In the genomic region with DNA sequence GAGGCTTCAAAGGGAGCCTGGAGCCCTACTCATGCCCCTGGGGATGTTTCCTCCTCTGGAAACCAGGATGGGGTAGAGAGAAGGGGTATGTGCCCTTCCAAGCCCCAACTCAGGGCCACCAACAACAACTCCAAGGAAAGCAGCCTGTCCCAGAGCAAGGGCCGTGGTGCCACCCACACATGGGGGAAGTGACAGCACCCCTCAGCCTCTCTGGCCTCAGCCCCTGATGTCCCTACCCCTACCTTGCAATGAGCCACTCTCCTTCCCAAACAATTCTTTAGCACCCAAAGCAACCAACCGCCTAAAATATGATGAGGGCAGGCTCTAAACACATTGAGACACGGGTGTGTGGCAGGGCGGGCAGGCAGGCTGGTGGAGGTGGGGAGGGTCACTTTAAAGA, we compare ENCODE assay signal across 10 mouse cellular contexts. TPM values are rescaled to one million over a fixed set of nuclear protein-coding genes. Genes with fewer than 3 reads are reported as not detected.
DNase-seq lines count a peak whose midpoint lies in the region; ATAC-seq and TF ChIP-seq lines count a peak whose summit lies in the region.
"Had no signal": no experiment of that assay in that cellular context is flagged by ENCODE, and none has a peak within 500 bp of the region (broad histone marks: within the 10 kb centered on the region; RNA-seq: fewer than 3 reads in every experiment).

No protein-coding gene starts in this region.

- no peaks in the 10 kb centered on the region for H3K9me3 ChIP-seq in kidney, embryonic 14.5 days (ENCODE audit: control insufficient read depth, low read length)
- H3K9me3 ChIP-seq in hindbrain, embryonic 15.5 days = no peaks in the 10 kb centered on the region
- no peaks in the 10 kb centered on the region for H3K9me3 ChIP-seq in midbrain, embryonic 16.5 days (replicated peaks; ENCODE audit: control insufficient read depth, low read length, poor library complexity, severe bottlenecking)
- H3K9me3 ChIP-seq: megakaryocyte, embryonic 14.5 days had no signal

- H3K4me2 ChIP-seq in kidney, embryonic 14.5 days (replicated peaks; ENCODE audit: low read depth, low read length) = peak overlapping the region; percentile 91
- H3K4me2 ChIP-seq in hindbrain, embryonic 15.5 days = peak overlapping the region; percentile 73
- peak overlapping the region; percentile 84 for H3K4me2 ChIP-seq in midbrain, embryonic 16.5 days (ENCODE audit: low read length)

- peak overlapping the region; percentile 56 for H3K9ac ChIP-seq in kidney, embryonic 14.5 days (ENCODE audit: low read depth, low read length)
- H3K9ac ChIP-seq in hindbrain, embryonic 15.5 days = peak overlapping the region; percentile 73
- H3K9ac ChIP-seq in midbrain, embryonic 16.5 days (ENCODE audit: low read depth, low read length) = peak overlapping the region; percentile 88

- peak overlapping the region; percentile 48 for H3K4me3 ChIP-seq in kidney, embryonic 14.5 days (ENCODE audit: low read length)
- peak overlapping the region; percentile 49 for H3K4me3 ChIP-seq in embryonic fibroblast, embryonic 13.5 days (ENCODE audit: insufficient read depth, low read length)
- H3K4me3 ChIP-seq in hindbrain, embryonic 15.5 days = peak overlapping the region; percentile 68
- peak overlapping the region; percentile 72 for H3K4me3 ChIP-seq in midbrain, embryonic 16.5 days (ENCODE audit: low read depth, low read length)

- H3K4me1 ChIP-seq in kidney, embryonic 14.5 days (ENCODE audit: control insufficient read depth, insufficient read depth, low read length) = peaks cover 20% of the 10 kb centered on the region; the same call in 1 of the 2 replicates
- H3K4me1 ChIP-seq in embryonic fibroblast, embryonic 13.5 days (ENCODE audit: control insufficient read depth, insufficient read depth, low read length) = peaks cover 1% of the 10 kb centered on the region; the same call in 1 of the 2 replicates
- peaks cover 51% of the 10 kb centered on the region for H3K4me1 ChIP-seq in hindbrain, embryonic 15.5 days (replicated peaks)
- peaks cover 25% of the 10 kb centered on the region for H3K4me1 ChIP-seq in midbrain, embryonic 16.5 days (ENCODE audit: control insufficient read depth, insufficient read depth, low read length)

- ATAC-seq in kidney, embryonic 14.5 days (ENCODE audit: low FRiP score, low TSS enrichment) = no peak
- no peak for ATAC-seq in hindbrain, embryonic 15.5 days (ENCODE audit: low FRiP score, low read depth)
- no peak; the same call in 1 of the 2 replicates for ATAC-seq in midbrain, embryonic 16.5 days
- ATAC-seq in megakaryocyte progenitor cell, adult 5-6 weeks (replicated peaks; ENCODE audit: poor library complexity) = no peak

- WGBS in kidney, embryonic 14.5 days = 33% methylated on average over 4 of the region's 4 CpGs
- WGBS in hindbrain, embryonic 15.5 days = 12% methylated on average over 4 of the region's 4 CpGs
- 11% methylated on average over 4 of the region's 4 CpGs for WGBS in midbrain, embryonic 16.5 days

- TF ChIP-seq CTCF in embryonic fibroblast, embryonic 13.5 days (IDR thresholded peaks at IDR 0.05; ENCODE audit: borderline replicate concordance, insufficient read depth, low read length) = no peak

- DNase-seq in kidney, adult 8-10 months = no peak
- no peak for DNase-seq in ovary, adult 18-20 months (ENCODE audit: low spot score)
- DNase-seq in right cerebral cortex, postnatal 36 days (ENCODE audit: low spot score in 2 of 2) = no peak
- DNase-seq: kidney, adult 9 months had no signal

- H3K27ac ChIP-seq in kidney, embryonic 14.5 days (ENCODE audit: low read depth, low read length) = no peak overlapping the region
- H3K27ac ChIP-seq in embryonic fibroblast, embryonic 13.5 days (ENCODE audit: insufficient read depth, low read length) = no peak overlapping the region
- peak overlapping the region; percentile 82 for H3K27ac ChIP-seq in hindbrain, embryonic 15.5 days (replicated peaks)
- H3K27ac ChIP-seq in midbrain, embryonic 16.5 days (ENCODE audit: low read length) = peak overlapping the region; percentile 85

- H3K27me3 ChIP-seq in kidney, embryonic 14.5 days (ENCODE audit: control insufficient read depth, insufficient read depth, low read length) = no peaks in the 10 kb centered on the region
- peaks cover 12% of the 10 kb centered on the region; the same call in 1 of the 2 replicates for H3K27me3 ChIP-seq in hindbrain, embryonic 15.5 days
- H3K27me3 ChIP-seq in midbrain, embryonic 16.5 days (ENCODE audit: control insufficient read depth, insufficient read depth, low read depth, low read length) = peaks cover 7% of the 10 kb centered on the region

- H3K36me3 ChIP-seq in kidney, embryonic 14.5 days (ENCODE audit: control insufficient read depth, insufficient read depth, low read length) = peaks cover 24% of the 10 kb centered on the region
- peaks cover 17% of the 10 kb centered on the region for H3K36me3 ChIP-seq in hindbrain, embryonic 15.5 days
- peaks cover 18% of the 10 kb centered on the region for H3K36me3 ChIP-seq in midbrain, embryonic 16.5 days (ENCODE audit: control insufficient read depth, insufficient read depth, low read length)

- no peak for TF ChIP-seq POLR2A in embryonic fibroblast, embryonic 13.5 days (IDR thresholded peaks at IDR 0.05; ENCODE audit: low read depth, low read length)

RNA-seq across cellular contexts. Expression of a gene that starts 6.1 kb away (rescaled TPM):
- 14.6 and 20.6 TPM in 2 replicates for polyA plus RNA-seq in kidney, embryonic 14.5 days (2014; fragmentation: Nextera tagmentation; extraction: Ambion mirVana)
- polyA plus RNA-seq in embryonic fibroblast, embryonic 13.5 days (2011; ENCODE audit: insufficient read length, low read depth, missing spikeins) = 8.7 and 9.3 TPM in 2 replicates
- polyA plus RNA-seq in hindbrain, embryonic 15.5 days (2015; fragmentation: Nextera tagmentation; extraction: Ambion mirVana) = 84.1 and 88.9 TPM in 2 replicates
- polyA plus RNA-seq in midbrain, embryonic 16.5 days (2015; fragmentation: Nextera tagmentation; extraction: Ambion mirVana) = 96.2 and 112 TPM in 2 replicates
- total RNA-seq in megakaryocyte progenitor cell, adult 5-6 weeks (2015) = 0.49 TPM in 1 of 2 replicates, not detected in the other
- 0.14 and 0.37 TPM in 2 replicates for total RNA-seq in megakaryocyte progenitor cell, adult 5-6 weeks (2017)

RNA-seq across cellular contexts. Expression of a gene that starts 12.8 kb away (rescaled TPM):
- 183 and 185 TPM in 2 replicates for polyA plus RNA-seq in kidney, embryonic 14.5 days (2014; fragmentation: Nextera tagmentation; extraction: Ambion mirVana)
- polyA plus RNA-seq in embryonic fibroblast, embryonic 13.5 days (2011; ENCODE audit: insufficient read length, low read depth, missing spikeins) = 84.6 and 92.0 TPM in 2 replicates
- 111 TPM in 2 replicates for polyA plus RNA-seq in hindbrain, embryonic 15.5 days (2015; fragmentation: Nextera tagmentation; extraction: Ambion mirVana)
- 111 and 112 TPM in 2 replicates for polyA plus RNA-seq in midbrain, embryonic 16.5 days (2015; fragmentation: Nextera tagmentation; extraction: Ambion mirVana)
- 64.3 and 66.4 TPM in 2 replicates for total RNA-seq in megakaryocyte progenitor cell, adult 5-6 weeks (2015)
- total RNA-seq in megakaryocyte progenitor cell, adult 5-6 weeks (2017) = 55.2 and 65.0 TPM in 2 replicates

RNA-seq across cellular contexts. Expression of a gene that starts 31.8 kb away (rescaled TPM):
- polyA plus RNA-seq in kidney, embryonic 14.5 days (2014; fragmentation: Nextera tagmentation; extraction: Ambion mirVana) = 101 and 102 TPM in 2 replicates
- polyA plus RNA-seq in embryonic fibroblast, embryonic 13.5 days (2011; ENCODE audit: insufficient read length, low read depth, missing spikeins) = 27.6 and 35.3 TPM in 2 replicates
- polyA plus RNA-seq in hindbrain, embryonic 15.5 days (2015; fragmentation: Nextera tagmentation; extraction: Ambion mirVana) = 194 and 197 TPM in 2 replicates
- 188 and 194 TPM in 2 replicates for polyA plus RNA-seq in midbrain, embryonic 16.5 days (2015; fragmentation: Nextera tagmentation; extraction: Ambion mirVana)
- total RNA-seq in megakaryocyte progenitor cell, adult 5-6 weeks (2015) = 29.3 and 34.5 TPM in 2 replicates
- total RNA-seq in megakaryocyte progenitor cell, adult 5-6 weeks (2017) = 49.1 and 58.0 TPM in 2 replicates

RNA-seq across cellular contexts. Expression of a gene that starts 31.9 kb away (rescaled TPM):
- polyA plus RNA-seq in kidney, embryonic 14.5 days (2014; fragmentation: Nextera tagmentation; extraction: Ambion mirVana) = 59.8 and 71.9 TPM in 2 replicates
- 46.5 and 48.9 TPM in 2 replicates for polyA plus RNA-seq in embryonic fibroblast, embryonic 13.5 days (2011; ENCODE audit: insufficient read length, low read depth, missing spikeins)
- 57.6 and 59.6 TPM in 2 replicates for polyA plus RNA-seq in hindbrain, embryonic 15.5 days (2015; fragmentation: Nextera tagmentation; extraction: Ambion mirVana)
- polyA plus RNA-seq in midbrain, embryonic 16.5 days (2015; fragmentation: Nextera tagmentation; extraction: Ambion mirVana) = 53.5 and 61.2 TPM in 2 replicates
- 30.4 and 36.1 TPM in 2 replicates for total RNA-seq in megakaryocyte progenitor cell, adult 5-6 weeks (2015)
- 54.2 and 57.8 TPM in 2 replicates for total RNA-seq in megakaryocyte progenitor cell, adult 5-6 weeks (2017)

RNA-seq across cellular contexts. Expression of a gene that starts 47.9 kb away (rescaled TPM):
- 24.2 and 29.4 TPM in 2 replicates for polyA plus RNA-seq in kidney, embryonic 14.5 days (2014; fragmentation: Nextera tagmentation; extraction: Ambion mirVana)
- polyA plus RNA-seq in embryonic fibroblast, embryonic 13.5 days (2011; ENCODE audit: insufficient read length, low read depth, missing spikeins) = 39.2 and 43.7 TPM in 2 replicates
- 6.6 and 7.6 TPM in 2 replicates for polyA plus RNA-seq in hindbrain, embryonic 15.5 days (2015; fragmentation: Nextera tagmentation; extraction: Ambion mirVana)
- polyA plus RNA-seq in midbrain, embryonic 16.5 days (2015; fragmentation: Nextera tagmentation; extraction: Ambion mirVana) = 3.4 and 3.8 TPM in 2 replicates
- 0.25 and 0.32 TPM in 2 replicates for total RNA-seq in megakaryocyte progenitor cell, adult 5-6 weeks (2015)
- total RNA-seq in megakaryocyte progenitor cell, adult 5-6 weeks (2017) = 1.2 and 1.3 TPM in 2 replicates

Comparison
In these comparisons a context has a peak if more than half of its experiments do, and no peak if none do; other contexts are left out.
1. H3K27ac ChIP-seq: peak in hindbrain, embryonic 15.5 days (single experiment) and midbrain, embryonic 16.5 days (single experiment); none in kidney, embryonic 14.5 days (single experiment) and embryonic fibroblast, embryonic 13.5 days (single experiment).
2. Peak in every context shown above with its lines, with median percentiles within 50 percentile points of each other: H3K4me2 ChIP-seq, H3K4me3 ChIP-seq and H3K9ac ChIP-seq.